ENCODE assay signal across 9 mouse cellular contexts in the genomic region with DNA sequence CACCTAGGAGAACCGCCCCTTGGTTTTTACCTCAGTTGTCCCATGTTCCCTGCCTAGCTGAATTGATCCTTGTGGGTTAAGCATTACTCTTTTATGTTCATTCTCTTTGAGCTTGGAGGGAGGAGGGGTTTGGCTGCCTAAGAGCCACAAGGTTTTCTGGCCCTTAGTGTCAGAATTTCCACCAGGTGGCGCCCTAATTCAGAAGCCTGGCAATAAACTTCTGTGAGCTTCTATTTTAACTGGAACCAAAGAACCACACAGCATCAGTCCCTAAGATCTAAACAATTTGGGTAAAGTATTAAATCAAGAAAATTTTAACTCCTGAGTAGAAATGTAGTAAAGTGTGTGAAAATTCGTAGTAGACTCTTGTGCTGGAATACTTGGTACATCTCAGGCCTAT.
A peak's percentile ranks its signal among the peaks of the same experiment; 100 is the strongest.
DNase-seq lines count a peak whose midpoint lies in the region; ATAC-seq lines count a peak whose summit lies in the region.
"Had no signal": no experiment of that assay in that cellular context is flagged by ENCODE, and none has a peak within 500 bp of the region (broad histone marks: within the 10 kb centered on the region; RNA-seq: fewer than 3 reads in every experiment).

No protein-coding gene starts in this region.

- no peak overlapping the region for H3K9ac ChIP-seq in embryonic facial prominence, embryonic 13.5 days
- H3K9ac ChIP-seq: neural tube, embryonic 13.5 days had no signal

- peak; percentile 95 for DNase-seq in heart, adult 11 months
- no peak for DNase-seq in heart, embryonic 10.5 days (ENCODE audit: low spot score)
- peak; percentile 77 for DNase-seq in adrenal gland, postnatal 25 days
- DNase-seq in heart, postnatal 36 days: peak; percentile 82 to 83
- peak; percentile 61 to 68 for DNase-seq in layer of hippocampus, postnatal 36 days
- peak; percentile 90 for DNase-seq in lung, postnatal 36 days
- peak; percentile 61 for DNase-seq in spleen, adult 12 weeks (ENCODE audit: low spot score)

- peak overlapping the region; percentile 34 for H3K4me2 ChIP-seq in embryonic facial prominence, embryonic 13.5 days
- H3K4me2 ChIP-seq: neural tube, embryonic 13.5 days had no signal

- intact Hi-C loops in heart, postnatal 36 days (cut with DNase I): loop anchor here (2.0 to 10.0 kb wide), 3 partner anchors 71 to 245 kb away; no protein-coding TSS in a partner anchor

- no peaks in the 10 kb centered on the region for H3K27me3 ChIP-seq in heart, embryonic 10.5 days (ENCODE audit: insufficient read depth, poor library complexity, severe bottlenecking)
- H3K27me3 ChIP-seq in embryonic facial prominence, embryonic 13.5 days: no peaks in the 10 kb centered on the region
- H3K27me3 ChIP-seq: neural tube, embryonic 13.5 days had no signal

- ATAC-seq in embryonic facial prominence, embryonic 13.5 days (ENCODE audit: insufficient number of reproducible peaks, insufficient read depth, low FRiP score, low TSS enrichment, low read depth): peak; percentile 33; the same call in 1 of the 2 replicates

- no peaks in the 10 kb centered on the region for H3K36me3 ChIP-seq in heart, embryonic 10.5 days
- no peaks in the 10 kb centered on the region for H3K36me3 ChIP-seq in embryonic facial prominence, embryonic 13.5 days
- H3K36me3 ChIP-seq: neural tube, embryonic 13.5 days had no signal

- no peaks in the 10 kb centered on the region for H3K9me3 ChIP-seq in heart, embryonic 10.5 days
- no peaks in the 10 kb centered on the region for H3K9me3 ChIP-seq in embryonic facial prominence, embryonic 13.5 days
- H3K9me3 ChIP-seq: neural tube, embryonic 13.5 days had no signal

- H3K4me1 ChIP-seq in heart, embryonic 10.5 days: peaks cover 38% of the 10 kb centered on the region
- H3K4me1 ChIP-seq in embryonic facial prominence, embryonic 13.5 days: peaks cover 36% of the 10 kb centered on the region

- 22% methylated on average over 3 of the region's 3 CpGs for WGBS in heart, embryonic 10.5 days
- 17% methylated on average over 3 of the region's 3 CpGs for WGBS in embryonic facial prominence, embryonic 13.5 days

- no peak overlapping the region for H3K27ac ChIP-seq in heart, embryonic 10.5 days
- H3K27ac ChIP-seq in embryonic facial prominence, embryonic 13.5 days: peak overlapping the region; percentile 97

- H3K4me3 ChIP-seq in heart, embryonic 10.5 days: no peak overlapping the region
- H3K4me3 ChIP-seq in embryonic facial prominence, embryonic 13.5 days: no peak overlapping the region
- H3K4me3 ChIP-seq: neural tube, embryonic 13.5 days had no signal
